Mouse (Mus musculus) monocyte, adult 5-6 weeks (primary cell): Measurements from ENCODE around the gene 1700030K09Rik. TPM values are rescaled to one million over a fixed set of nuclear protein-coding genes. Genes with fewer than 3 reads are reported as not detected.
A peak's percentile ranks its signal among the peaks of the same experiment; 100 is the strongest.

Experiments used
- ATAC-seq: fragments of 153-309, 156-312 bp; replicated peaks from 2 replicates; pipeline ENCODE4 v1.8.0; 2017; ENCODE audit warnings: mild to moderate bottlenecking; ENCODE audit not compliant: low TSS enrichment, insufficient number of reproducible peaks, severe bottlenecking, poor library complexity, low FRiP score
- total RNA-seq: library from RNA; stranded (forward); fragments of 200-1000, 200-491, 200-594 nt; gene quantifications from 3 replicates; pipeline ENCODE4 v1.2.3, GENCODE M21; 2017

Gene 1700030K09Rik
- total RNA-seq = 1.2 to 3.6 TPM (median 3.4 TPM) in 3 replicates

DNA sequence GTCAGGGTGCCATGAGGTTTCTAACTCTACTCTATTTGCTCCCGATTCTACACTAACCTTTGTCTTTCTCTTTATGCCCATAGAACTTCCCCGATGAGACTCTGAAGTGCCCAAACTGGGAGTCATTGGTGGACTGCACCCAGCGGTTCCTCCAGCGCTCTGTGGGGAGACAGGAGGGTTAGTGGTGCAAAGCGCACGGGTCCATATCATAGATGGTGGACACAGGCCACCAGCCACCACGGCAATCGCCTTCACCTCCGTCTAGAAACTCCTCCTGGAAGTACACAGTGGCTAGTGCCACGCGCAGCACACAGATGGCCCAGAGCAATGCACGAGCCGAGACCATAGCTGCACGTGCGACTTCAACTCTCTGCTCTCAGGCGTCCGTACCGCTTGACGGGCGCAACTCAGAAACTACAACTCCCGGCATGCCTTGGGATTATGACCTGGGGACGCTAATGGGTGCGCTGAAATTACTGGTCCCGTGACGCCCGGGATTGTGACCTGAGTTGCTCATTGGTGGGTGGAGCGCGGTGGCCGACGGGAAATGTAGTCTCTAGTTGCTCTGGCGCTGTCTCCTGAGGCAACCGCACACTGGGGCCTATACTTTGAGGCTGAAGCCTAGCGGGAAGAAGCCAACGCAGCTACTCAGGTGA, at the start of gene 1700030K09Rik, which contains the start of gene Calr3:
TSS of gene 1700030K09Rik (plus strand) at position 543 of the 656 bp plus-strand sequence.
TSS of gene Calr3 (minus strand) at position 533 of the 656 bp plus-strand sequence.
- peak; percentile 100 for ATAC-seq

GRCm38 (mm10) chr8:72401381-72401780, 42.3 kb upstream of the 1700030K09Rik start:
- ATAC-seq = no peak

GRCm38 (mm10) chr8:72402981-72403380, 40.7 kb upstream of the 1700030K09Rik start:
- no peak for ATAC-seq

DNA sequence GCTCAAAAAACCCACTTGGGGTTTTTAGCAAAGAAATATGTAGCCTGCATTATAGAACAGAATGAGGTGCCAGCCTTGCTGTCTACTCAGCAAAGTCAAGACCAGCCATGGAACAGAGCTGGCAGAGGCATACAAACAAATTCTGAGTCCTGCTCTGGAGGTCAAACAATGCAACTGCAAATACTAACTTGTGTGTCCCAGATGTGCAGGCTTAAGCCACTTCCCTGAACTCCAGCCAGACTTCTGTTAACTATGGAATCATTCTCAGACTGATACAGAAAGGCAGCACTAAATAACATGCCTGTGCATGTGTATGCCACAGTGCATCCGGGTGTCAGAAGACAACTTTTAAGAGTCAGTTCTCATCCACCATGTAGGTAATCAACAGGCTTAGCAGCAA, 35.8 kb upstream of the 1700030K09Rik start:
- no peak for ATAC-seq

DNA sequence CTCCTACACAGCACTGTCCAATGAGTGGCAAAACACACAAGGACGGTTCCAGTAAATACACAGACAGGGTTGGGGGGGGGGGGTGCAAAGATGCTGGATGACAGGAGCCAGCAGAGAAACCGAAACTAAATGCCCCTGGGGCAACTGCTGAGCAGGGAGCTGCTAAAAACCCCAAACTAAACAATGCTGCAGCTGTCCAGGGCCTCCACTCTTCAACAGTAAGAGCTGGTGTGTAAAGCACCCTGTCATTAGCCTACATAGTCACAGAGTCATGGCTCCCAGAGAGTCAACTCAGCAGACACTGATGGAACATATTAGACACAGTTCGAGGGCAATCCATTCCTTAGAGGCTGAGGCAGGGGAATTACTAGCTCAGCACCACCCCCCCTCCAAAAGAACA, 34.2 kb upstream of the 1700030K09Rik start:
- ATAC-seq = no peak

DNA sequence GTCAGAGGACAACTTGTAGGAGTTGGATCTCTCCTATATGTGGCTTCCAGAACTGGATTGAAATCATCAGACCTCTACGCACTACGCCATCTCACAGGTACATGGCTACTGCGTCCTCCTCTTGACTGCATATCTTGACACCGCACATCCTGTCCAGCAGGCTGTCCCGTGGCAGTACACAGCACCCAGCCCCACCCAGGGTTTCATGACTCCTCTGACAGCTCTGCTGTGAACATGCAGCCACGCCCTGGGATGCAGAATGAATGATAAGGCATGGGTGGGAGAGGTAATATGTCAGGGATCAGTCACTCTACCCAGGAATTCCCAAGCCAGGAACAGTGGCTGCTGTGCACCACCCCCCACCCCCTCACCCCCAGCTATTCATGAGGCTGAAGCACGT, 29.8 kb upstream of the 1700030K09Rik start:
- no peak for ATAC-seq

- ATAC-seq = no peak
These were observed 28.4 kb upstream of the 1700030K09Rik start for GRCm38 (mm10) chr8:72415252-72415651.

DNA sequence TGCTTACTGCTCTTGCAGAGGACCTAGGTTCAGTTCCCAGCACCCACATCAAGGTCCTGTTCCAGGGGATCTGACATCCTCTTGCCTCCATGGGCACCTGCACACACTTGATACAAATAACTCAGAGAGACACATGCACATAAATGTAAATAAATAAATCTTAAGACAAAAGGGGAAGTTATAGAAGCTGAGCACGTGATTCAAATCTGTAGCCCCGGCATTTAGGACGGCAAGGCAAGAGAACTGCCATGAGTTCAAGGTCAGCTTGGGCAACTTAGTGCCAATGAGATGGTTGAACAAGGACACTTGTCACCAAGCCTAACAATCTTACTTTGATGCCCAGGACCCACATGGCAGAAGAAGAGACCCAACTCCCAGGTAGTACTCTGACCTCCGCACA, 25.6 kb upstream of the 1700030K09Rik start:
- no peak for ATAC-seq

DNA sequence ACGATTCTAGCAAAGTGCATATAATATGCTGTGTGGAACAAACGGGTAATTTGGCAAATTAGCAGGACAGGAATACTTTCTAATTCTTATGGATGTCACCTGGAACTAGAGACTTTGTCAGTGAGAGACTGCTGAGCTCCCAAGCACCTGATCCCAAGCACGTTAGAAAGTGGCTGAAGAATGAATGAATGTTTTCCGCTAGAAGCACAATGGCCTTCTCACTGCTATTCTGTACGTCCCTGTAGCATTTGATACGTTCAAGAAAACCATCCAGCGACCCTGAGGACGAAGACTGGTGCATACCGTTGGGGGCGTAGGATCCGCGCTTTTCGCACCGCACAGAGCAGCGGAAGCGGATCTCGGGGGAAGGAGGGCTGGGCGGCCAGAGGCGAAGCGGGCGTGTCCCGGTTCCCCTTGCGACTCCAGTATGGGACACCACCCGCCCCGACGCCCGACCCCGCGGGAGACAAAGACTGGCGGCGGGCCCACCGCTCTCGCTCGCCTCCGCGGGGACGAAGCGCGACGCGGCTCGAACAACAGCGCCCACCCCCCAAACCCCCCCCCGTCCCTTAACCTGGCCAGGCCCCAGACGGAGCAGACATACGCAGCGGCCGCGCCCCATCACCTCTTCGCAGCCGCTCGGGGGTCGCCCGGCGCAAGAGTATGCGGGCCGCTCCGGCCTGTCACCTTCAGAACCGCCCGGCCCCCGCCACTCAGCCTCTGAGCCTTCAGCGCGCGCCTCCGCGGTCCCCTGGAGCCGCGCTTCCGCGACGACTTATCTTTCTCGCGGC, 22.9 kb upstream of the 1700030K09Rik start:
- 0 out of 2 replicates have a peak, but pooled peaks have one; percentile 24 for ATAC-seq

DNA sequence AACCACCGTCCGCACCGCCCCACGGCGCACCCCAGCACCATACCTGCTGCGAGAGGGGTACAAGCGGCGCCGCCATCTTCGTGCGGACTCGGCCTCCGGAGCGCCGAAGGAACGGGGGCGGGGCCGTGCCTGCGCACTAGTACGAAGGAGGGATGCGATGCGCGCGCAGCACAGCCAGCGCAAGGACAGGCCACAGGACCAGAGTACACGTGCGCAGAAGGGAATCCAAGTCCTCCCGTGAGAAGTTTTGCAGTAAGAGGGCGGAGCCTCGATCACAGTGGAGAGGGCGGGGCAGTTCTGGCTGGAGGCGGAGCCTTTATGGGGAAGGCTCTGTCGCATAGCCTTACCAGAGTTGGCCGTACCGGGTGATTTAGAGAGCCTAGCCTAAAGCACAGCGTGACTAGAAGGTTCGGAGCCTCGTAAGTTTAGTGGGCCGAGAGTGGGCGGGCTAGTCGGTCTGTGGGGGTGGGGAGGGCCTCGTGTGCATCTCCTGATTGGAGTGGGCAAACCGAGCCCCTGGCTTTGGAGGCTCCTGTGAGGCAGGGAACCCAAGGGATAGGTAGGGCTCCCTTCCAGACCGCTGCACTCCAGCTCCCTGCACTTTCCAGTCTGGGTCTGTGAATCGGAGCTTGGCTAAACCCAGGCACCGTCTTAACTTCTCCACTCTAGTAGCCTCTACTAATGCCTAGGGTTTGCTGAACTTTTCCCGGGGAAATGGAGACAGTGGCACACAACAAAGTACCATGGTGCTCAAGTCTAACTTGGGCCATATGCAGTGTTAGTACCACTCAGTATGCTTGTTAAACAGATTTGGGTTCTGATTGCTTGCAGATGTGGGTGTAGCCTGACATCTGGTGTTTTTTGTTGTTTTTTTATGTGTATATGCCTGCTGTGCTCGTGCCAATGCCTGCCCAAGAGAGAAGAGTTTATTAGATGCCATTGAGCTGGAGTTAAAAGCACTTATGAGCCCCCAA, 22.0 kb upstream of the 1700030K09Rik start, which contains the start of gene Eps15l1:
TSS of gene Eps15l1 (minus strand) at position 99 of the 974 bp plus-strand sequence.
- peak; percentile 95 for ATAC-seq

DNA sequence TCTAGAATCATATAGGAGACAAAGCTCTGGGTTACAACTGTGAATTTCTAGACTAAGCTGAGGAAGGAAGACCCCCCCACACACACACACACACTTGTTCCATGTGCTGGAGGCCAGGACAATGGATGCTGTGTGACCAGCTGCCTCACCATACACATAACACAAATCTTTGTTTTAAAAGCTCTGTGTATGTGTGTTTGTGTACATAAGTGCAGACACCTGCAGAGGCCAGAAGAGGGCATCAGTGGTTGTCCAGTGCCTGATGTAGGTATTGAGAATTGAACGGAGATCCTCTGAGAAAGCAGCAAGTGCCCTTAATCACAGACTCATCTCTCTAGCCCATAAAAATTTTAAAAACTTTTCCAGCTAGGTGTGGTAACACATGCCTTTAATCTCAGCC, 20.8 kb upstream of the 1700030K09Rik start:
- no peak for ATAC-seq

GRCm38 (mm10) chr8:72429676-72430075, 14.0 kb upstream of the 1700030K09Rik start:
- no peak for ATAC-seq

DNA sequence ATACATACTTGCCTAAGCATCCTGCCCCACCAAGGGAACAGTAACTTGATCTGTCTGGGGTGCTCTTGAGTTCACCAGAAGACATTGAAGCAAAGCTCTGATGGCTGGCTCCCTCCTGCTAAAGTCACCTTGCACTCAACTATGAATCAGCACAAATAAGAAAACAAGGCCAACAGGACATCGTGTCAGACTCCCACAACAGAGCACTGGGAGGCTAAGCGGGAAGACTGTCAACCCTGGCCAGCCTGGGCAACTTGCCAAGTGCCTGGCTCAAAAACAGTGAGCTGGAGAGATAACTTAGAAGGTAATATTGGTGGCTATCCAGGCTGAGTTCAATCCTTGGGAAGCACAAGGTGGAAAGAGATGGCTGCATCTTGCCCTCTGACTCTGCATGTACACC, 8.7 kb upstream of the 1700030K09Rik start:
- no peak for ATAC-seq

GRCm38 (mm10) chr8:72438248-72439015, 5.2 kb upstream of the 1700030K09Rik start:
- no peak for ATAC-seq

DNA sequence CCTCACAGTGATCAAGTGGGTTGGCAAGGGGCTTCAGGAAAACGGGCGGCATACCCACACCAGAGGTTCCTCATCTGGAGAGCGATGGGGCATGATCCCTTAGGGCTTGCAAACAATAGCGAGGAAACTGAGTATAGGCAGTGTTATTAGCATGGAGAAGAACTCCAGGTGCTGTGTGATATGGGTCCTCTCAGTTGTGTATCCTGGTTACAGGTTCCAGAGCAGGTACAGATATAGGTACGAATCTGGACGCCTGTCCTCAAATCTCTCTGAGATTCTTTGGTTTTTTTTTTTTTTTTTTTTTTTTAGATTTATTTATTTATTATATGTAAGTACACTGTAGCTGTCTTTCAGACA, 292 bp downstream of the 1700030K09Rik start:
- ATAC-seq = no peak

DNA sequence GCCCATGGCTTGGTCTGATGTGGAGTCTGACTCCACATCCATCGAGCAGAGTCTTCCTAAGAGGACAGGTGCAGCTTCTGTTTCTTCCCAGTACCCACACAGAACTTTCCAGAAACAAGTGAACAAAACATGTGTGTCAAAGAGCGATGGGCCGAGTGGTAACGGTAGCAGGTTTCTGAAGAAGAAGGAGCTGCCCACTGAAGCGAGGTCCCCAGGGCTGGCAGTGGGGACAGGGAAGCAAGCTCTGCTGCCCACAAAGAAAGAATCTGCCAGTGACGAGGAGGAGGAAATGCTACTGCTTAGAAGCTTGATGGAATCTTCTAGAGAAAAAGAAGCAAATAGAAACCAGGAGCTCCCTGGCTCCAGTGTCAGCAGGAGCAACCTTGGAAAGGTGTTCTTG, 1.4 kb downstream of the 1700030K09Rik start:
- no peak for ATAC-seq

DNA sequence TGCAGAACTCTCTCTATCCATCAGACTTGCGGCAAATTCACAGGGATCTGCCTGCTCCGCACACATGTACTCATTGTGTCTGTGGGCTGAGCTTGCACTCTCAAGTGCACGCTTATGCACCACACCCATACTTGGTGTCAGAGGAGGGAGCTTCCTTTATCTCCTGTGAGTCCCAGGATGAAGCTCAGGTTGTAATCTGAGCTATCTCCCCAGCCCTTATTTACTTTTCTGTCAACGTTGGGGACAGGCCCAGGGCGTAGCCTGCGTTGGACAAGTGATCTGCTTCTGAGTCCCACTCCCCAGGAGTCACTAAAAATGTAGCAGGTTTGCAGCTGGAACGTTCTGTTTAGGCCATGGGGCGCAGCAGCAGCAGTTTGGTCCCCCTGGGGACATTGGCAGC, 7.8 kb downstream of the 1700030K09Rik start:
- ATAC-seq = no peak

- ATAC-seq = no peak
These were observed 10.2 kb downstream of the 1700030K09Rik start for GRCm38 (mm10) chr8:72453904-72454303.
